Mouse (Mus musculus): ENCODE data around the gene Gm20388. TPM values are rescaled to one million over a fixed set of nuclear protein-coding genes. Genes with fewer than 3 reads are reported as not detected.

Gene Gm20388
- total RNA-seq, 2 experiments from 2014 or later: 6.8 to 7.8 TPM

DNA sequence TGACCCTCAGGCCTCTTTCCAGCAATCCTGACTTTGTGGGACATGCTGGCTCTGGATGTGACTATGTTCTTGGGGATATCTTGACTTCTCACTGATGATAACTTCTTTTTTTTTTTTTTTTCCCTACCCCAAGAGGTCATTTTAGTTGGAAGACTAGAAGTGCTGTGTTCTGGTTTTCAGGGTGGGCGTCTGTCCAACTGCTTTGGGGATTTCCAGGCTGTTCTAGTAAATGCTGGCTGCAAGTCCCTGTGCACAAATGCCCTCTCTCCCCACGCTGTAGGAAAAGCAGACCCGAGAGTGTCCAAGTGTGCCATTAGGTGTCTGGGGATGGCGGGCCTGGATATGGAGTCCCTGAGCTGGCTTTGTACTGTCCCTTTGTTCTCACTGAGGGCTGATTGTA lies 828.1 kb downstream of the Gm20388 start:
- intact Hi-C loops (cut with DNase I): loop anchor here (5.0 kb wide), 2 partner anchors 39 to 56 kb away; no protein-coding TSS in a partner anchor
- peak in 1 of 2 experiments; percentile 12 for DNase-seq

DNA sequence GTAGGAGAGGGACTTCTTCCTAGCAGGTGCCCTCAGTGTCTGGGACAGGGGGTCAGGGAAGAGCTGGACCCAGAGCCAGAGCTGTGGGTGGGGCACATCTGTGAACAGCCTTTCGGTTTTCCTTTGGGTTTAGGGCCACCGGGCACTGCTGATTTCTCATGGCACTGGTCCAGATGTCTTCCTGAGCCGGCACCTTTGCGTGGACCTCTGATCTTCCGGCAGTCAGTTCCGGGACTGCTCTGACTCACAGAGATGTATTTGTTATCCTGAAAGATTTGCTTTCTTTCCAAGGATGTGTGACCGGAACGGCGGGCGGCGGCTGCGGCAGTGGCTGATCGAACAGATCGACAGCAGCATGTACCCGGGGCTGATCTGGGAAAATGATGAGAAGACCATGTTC lies 828.9 kb downstream of the Gm20388 start:
- DNase-seq: no peak
- intact Hi-C loops (cut with DNase I): loop anchor here (5.0 kb wide), 2 partner anchors 38 to 57 kb away; no protein-coding TSS in a partner anchor

DNA sequence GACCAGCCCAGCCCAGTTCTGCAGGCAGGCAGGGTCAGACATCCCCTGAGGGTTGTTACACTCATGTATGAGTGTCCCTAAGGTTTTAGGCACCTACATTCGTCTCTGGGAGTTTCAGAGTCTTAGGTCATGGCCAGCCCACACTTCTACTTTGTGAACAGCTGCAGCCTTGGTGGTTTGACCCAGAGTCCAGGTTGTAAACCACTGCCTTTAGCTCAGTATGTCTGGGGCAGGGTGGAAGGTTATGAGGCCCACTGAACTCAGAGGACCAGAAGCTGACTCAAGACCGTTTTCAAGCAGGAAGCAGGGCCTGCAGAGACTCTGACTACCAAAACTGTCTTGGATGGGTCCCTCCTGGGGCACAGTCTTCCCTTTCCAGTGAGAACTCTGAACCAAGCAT lies 829.9 kb downstream of the Gm20388 start:
- intact Hi-C loops (cut with DNase I): no loop called here

DNA sequence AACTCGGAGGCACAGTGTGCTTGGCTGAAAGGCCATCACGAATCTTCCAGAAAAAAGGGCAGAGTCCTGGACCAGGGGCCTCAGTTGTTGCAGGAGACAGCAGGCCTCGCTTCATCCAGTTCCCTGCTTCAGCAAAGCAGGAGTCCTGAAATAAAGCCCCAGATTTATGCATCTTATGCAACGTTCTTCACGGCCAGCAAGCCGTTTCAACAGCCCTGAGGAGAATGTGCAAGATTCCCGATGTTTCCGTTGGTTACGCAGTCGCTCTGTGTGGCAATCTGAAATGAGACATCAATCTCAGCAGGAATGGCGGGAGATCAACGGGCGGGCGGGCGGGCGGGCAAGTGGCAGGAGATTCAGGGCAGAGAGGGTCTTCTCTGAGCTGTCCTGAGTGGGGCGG lies 830.4 kb downstream of the Gm20388 start:
- no peak for DNase-seq
- intact Hi-C loops (cut with DNase I): no loop called here

More for the DNA sequence above, 829.9 kb downstream of the Gm20388 start:
- DNase-seq: no peak

DNA sequence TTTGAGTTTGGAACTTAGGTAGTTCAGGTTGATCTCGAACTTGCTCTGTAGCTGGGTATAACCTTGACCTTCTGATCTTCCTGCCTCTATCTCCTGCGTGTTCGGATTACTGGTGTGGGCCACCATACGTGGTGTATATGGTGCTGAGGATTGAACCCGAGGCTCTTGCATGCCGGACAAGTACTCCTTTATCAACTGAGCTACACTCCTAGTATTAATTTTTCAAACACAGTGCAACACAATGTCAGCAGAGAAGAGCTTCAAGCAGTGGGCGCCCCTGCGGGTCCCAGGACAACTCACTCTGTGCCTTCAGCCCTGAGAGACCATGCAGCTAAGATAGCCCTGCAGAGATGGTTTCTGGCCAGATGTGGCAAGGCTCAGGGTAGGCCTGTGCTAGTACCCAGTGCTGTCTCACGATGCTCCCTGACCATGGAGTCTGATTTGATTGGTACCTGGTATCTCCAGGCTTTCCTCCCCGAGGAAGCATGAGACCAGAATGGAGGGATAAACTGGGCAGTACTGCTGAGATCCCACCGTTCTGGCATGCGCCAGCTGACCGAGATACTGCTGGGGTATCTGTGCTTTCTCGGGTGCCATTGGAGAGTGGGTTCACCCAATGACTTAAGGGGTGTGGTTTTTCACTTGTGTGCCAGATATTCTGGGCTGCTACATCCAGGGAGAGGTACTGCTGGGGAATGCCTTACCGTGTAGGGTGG lies 831.3 kb downstream of the Gm20388 start:
- DNase-seq: no peak
- intact Hi-C loops (cut with DNase I): loop anchor here (1.0 kb wide), 1 partner anchor 20 kb away; no protein-coding TSS in a partner anchor

DNA sequence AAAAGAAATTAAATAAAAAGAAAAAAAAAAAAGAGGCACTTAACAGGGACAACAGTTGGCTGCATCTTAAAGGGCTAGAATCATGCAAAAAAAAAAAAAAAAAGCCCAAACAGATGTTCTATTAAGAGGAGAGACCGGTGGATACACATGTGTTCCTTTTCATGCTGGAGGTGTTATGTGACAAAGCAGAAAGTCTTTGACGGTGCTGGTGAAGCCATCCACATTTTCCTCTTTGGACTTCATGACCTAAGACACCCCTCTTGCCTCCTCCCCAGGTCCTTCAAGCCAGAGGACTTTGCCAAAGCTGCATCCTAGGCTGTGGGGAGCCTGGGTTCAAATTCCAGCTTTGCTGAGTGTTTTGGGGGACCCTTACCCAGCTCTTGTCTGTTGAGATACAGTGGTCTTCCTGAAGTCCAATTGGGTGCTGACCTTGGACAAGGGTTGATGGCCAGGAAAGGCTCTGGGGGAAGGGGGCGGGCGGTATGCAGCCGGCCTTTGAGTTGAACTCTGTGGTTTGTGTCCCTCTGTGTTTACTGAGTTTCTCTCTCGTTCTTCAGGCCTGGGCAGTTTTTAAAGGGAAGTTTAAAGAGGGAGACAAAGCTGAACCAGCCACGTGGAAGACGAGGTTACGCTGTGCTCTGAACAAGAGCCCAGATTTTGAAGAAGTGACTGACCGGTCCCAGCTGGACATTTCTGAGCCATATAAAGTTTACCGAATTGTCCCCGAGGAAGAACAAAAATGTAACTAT lies 832.7 kb downstream of the Gm20388 start:
- DNase-seq: no peak
- intact Hi-C loops (cut with DNase I): no loop called here

DNA sequence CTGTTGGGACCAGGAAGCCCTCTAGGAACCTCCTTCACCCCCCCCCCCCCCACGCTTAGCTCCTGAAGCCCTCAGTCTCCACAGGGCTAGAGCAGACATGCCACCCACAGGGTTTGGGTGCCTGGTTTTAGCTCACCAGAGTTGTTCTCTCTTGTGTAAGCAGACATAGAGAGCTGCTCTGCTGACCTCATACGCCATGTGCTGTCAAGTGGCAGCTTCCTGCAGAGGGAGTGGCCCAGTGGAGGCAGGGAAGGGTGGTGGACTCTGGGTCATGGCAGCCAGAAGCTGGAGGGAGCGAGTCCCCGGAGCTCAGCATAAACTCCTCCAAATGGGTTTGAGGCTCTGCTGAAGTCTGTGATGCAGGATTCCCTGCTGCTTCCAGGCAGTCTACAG lies 833.3 kb downstream of the Gm20388 start:
- intact Hi-C loops (cut with DNase I): no loop called here
- DNase-seq: no peak

DNA sequence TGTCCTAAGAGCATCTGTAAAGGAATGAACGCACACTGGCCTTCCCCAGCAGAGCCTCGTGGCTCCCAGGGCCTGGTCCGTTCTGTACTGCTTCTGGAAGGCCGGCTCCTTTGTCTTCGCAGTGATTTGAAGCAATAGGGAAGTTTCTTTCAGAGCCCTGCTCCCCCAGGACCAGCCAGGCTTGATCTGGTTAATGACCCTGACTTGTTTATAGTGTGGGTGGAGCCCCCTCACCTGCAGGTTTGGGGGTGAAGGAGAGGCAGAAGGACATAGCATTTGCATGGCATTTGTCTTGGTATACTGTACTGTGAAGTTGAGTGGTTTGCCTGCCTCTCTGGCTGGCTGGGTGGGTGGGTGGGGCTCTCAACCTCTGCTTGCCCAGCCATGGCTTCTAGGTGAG lies 833.8 kb downstream of the Gm20388 start:
- intact Hi-C loops (cut with DNase I): no loop called here

DNA sequence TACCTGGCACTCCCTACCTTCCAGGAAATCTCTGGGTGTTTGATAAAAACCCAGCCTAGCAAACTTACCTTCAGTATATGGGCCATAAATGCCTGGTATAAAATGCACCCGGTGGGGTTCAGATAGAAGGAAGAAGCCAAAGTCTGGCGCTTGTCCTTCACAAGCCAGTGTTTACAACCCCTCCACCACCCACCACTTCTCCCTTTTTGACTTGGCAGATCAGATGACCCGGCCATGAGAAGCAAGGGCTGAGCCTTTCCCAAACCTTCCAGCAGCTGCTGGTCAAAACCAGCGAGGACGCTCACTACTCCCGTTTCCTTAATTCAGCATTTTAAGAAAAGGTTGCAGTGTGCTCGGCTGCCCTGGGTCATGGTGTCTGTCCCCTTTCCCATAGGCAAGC lies 834.6 kb downstream of the Gm20388 start:
- DNase-seq: no peak

More for the DNA sequence above, 833.8 kb downstream of the Gm20388 start:
- no peak for DNase-seq

DNA sequence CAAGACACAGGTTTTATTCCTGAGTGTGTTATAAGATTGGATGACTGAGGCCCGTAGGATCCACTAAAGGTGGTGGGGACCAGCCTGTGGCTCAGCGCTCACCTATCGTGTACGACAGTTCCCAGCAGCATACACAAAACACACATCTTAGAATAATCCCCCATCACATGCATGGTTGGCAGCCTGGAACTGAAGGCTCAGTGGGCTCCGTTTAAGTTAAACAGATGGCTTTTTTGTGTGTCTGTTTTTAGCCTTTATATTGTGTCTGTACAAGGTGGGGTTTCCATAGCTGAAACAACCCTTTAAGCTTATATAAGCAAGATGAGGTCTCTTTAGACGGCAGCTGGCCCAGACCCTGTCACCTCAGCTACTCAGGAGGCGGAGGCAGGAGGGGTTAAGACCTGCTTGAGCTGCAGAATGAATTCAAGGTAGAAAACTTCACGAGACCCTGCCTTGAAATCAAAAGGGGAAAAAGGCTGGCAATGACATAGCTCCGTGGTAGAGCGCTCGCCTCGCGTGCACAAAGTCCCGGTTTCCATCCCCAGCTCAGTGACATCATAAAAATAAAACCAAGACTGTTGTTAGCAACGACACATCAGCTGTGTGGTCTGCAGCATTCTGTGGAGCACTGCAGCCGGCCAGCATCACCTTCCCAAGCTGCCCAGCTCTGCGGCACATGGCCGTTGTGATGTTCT lies 835.5 kb downstream of the Gm20388 start:
- no peak for DNase-seq
- intact Hi-C loops (cut with DNase I): no loop called here

More for the DNA sequence above, 834.6 kb downstream of the Gm20388 start:
- intact Hi-C loops (cut with DNase I): no loop called here

DNA sequence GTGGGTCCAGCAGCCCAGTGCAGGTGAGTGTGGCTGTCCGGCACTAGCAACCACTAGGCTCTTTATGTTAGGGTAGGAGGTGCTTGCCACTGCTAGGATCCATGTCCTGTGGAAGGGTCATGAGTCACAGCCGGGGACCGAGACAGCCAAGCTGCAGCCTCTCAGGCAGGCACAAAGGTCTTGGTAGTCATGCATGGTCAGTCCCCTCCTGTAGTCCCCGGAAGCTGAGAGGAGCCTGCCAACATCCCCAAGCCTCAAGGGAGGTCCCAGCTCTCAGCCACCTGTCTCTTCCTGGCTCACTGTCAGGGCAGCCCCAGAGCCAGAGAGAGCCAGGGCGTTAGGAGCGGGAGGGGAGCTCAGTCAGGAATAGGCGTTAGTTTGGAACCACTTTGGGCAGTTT lies 836.6 kb downstream of the Gm20388 start:
- DNase-seq: no peak
- intact Hi-C loops (cut with DNase I): no loop called here

DNA sequence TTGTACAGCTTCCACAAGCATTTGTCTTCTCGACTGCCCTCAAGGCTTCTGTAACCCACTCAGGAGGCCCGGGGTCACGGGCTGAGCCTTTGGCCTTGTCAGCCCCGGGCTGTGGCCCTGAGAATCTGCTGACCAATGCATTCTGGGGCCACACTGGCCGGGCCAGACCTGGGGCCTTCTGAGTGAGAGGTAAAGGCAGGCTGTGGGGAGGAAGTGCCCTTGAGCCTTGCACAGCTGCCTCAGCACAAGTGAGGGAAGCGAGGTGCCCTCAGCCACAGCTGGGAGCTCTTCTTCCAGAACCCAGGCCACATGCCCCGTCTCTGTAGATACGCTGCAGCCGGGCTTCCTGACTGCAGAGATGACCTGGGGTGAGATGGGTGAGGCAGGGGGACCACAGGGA lies 840.0 kb downstream of the Gm20388 start:
- DNase-seq: no peak
- intact Hi-C loops (cut with DNase I): no loop called here

DNA sequence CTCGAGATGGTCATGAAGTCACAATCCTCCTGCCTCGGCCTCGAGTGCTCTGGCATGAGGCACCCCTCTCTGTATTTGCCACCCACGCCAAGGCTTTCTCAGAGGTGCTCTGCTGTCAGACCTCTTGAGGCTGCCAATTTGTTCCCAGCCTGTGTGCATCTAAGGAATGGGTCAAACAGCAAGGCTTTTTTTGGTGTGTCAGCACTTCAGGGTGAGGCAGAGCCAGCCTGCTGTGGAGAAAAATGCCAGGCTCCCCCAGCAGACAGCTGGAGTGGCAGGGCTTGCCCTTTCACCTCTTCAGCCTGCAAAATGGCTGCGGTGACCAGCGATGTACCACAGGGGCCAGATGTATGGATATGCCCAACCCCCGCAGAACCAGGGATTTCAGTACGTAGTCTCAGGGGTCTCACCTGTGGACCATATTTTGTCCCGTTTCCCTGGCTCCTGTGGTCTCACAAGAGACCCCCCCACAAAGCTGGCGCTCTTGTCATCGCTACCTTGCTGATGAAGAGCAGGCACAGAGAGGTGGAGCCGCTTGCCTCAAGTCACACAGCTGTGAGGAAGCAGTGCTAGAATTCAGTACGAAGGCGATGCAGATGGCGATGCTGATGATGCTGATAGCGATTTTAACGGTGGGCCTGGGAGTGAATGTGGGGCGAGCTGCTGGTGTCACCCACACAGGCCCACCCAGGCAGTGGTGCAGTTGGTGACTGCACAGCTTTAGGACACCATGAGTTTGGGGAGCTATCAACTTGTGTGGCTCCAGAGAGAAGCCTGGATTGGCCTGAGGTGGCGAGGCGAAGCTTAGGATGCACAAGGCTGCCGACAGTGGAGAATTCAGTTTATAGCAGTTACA lies 840.8 kb downstream of the Gm20388 start:
- intact Hi-C loops (cut with DNase I): no loop called here
- DNase-seq: no peak

DNA sequence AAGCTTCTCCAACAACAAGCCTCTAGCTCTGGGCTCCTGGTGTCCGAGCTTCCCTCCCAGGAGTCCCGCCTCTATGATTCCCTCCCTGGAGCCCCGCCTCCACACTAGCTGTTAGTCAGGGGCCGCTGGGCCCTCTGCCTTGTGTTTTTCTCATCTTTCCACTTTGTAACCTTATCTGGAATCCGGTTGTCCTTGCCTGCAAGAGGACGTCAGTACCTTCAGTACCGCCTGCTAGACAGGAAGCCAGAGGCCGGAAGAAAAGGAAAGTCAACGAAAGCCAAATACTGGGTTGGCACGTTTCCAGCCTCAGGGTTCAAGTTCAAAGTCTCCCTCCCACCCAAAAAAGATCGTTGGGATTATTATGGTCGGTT lies 841.4 kb downstream of the Gm20388 start:
- intact Hi-C loops (cut with DNase I): no loop called here
- DNase-seq: peak; percentile 59 to 69

DNA sequence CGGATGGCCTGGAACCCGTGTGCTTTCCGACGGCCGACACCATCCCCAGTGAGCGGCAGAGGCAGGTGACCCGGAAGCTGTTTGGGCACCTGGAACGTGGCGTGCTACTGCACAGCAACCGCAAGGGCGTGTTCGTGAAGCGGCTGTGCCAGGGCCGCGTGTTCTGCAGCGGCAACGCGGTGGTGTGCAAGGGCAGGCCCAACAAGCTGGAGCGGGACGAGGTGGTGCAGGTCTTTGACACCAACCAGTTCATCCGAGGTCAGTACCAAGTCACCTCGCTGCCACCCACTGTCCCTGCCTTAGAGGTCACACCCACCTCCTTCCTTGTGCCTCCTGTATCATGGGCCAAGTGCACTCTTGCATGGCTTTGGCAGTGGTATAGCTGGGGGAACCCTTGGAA lies 842.8 kb downstream of the Gm20388 start:
- no peak for DNase-seq
- intact Hi-C loops (cut with DNase I): no loop called here

DNA sequence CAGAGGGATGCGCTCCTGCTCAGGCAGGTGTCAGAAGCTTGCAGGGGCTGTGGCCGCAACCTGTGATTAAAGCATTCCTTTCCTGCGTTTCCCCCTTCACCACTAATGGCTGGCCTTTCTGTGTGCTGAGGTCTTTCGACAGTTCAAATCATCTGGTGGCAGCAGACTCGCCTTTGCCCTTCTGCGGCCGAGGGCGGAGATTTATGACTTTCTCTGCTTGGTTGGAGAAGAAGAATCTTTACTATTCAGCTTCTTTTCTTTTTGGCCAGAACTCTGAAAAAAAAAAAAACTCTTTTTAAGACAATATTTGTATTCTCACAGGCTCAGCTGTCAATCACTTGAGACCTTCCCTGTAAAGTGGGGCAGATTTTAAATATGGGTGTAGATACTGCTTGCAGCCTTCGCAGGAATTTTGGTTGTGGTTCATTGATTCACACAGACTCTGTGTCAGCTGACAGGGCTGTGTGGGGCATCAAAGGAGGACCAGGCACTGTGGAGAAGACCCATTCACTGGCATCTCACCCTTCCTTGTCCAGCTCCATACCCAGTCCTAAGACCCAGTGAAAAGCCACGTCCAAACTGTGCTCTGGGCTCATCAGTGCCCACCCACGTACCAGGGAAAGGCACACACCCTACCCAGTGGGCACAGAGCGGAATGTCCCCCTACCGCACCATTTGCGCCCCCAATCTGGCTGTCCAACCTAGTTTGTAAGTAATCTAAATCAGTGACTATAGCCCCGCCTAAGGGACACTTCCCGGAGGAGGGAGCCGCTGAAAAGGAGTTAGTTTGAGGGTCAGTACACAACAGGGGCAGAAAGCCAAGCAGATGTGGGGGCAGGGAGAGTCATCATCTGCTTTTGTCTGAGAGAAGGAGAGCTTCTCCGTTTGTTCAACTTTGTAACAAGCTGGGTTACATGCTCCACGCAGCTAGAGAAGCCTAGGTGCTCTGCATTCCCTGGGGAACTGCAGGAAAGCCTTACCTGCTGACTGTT lies 845.0 kb downstream of the Gm20388 start:
- DNase-seq: no peak
- intact Hi-C loops (cut with DNase I): no loop called here

DNA sequence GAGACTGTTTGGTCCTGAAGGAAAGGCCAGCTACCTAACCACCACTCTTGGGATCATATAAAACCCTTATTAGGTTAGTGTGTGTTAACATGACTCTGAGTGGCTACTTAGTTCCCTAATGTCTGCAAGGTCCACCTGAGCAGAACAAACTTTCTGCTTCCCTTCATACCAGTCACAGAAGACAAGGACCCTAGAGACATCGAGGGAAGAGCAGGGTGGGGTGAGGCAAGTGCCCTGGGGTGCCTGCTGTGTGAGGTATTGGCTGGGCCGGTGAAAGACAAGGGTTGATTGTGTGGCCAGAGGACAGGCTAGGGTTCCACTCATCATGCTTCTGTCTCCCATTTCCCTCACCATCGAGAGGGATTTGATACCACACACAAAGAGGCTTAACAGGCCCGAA lies 847.4 kb downstream of the Gm20388 start:
- intact Hi-C loops (cut with DNase I): no loop called here

DNA sequence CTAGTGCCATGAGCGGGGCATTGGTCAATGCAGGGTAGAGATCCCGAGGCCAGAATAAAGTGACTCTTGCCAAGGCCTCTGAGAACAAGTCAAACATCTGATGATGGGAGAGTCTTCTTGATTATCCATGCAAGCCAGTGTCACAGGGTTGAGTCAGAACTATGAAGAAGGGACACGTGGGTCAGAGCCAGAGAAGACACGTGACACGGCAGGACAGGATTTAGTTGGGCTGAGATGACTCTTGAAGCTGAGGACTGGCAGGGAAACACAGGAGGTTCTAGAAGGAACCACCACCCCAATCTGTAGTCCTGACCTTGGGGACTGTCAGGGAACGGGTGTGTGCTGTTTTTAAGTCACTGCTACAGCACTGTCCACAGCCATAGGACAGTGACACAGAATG lies 849.2 kb downstream of the Gm20388 start:
- no peak for DNase-seq
- intact Hi-C loops (cut with DNase I): no loop called here

More for the DNA sequence above, 847.4 kb downstream of the Gm20388 start:
- no peak for DNase-seq
